Mouse (Mus musculus) erythroblast, embryonic 14.5 days (primary cell): Measurements from ENCODE around the gene Ppp5c. TPM values are rescaled to one million over a fixed set of nuclear protein-coding genes. Genes with fewer than 3 reads are reported as not detected.

ENCODE experiments used
- H3K27me3 ChIP-seq: 2 replicates; pipeline ENCODE4 v1.6.1; 2012; ENCODE audit warnings: inconsistent platforms; ENCODE audit not compliant: control insufficient read depth
- H3K36me3 ChIP-seq: 2 replicates; pipeline ENCODE4 v1.6.1; 2012; ENCODE audit warnings: mild to moderate bottlenecking, inconsistent platforms; ENCODE audit not compliant: control insufficient read depth
- H3K4me1 ChIP-seq: 2 replicates; pipeline ENCODE4 v1.6.1; 2012; ENCODE audit warnings: inconsistent platforms; ENCODE audit not compliant: control insufficient read depth
- H3K4me3 ChIP-seq: replicated peaks from 2 replicates; pipeline ENCODE3; 2012; ENCODE audit warnings: moderate library complexity, mild to moderate bottlenecking, inconsistent platforms
- H3K9me3 ChIP-seq: 2 replicates; pipeline ENCODE4 v1.6.1; 2012; ENCODE audit warnings: low read length, inconsistent platforms, mixed read lengths; ENCODE audit not compliant: control insufficient read depth
- GATA1 ChIP-seq: IDR thresholded peaks from 2 replicates; pipeline ENCODE4 v1.6.1; 2012; ENCODE audit warnings: low read length, inconsistent platforms, mixed read lengths
- TAL1 ChIP-seq: IDR thresholded peaks from 3 replicates; pipeline ENCODE4 v1.6.1; 2012; ENCODE audit warnings: low read length, inconsistent platforms, mixed read lengths
- polyA plus RNA-seq: library from polyadenylated mRNA; stranded (reverse); fragments of >175 nt; gene quantifications from 2 replicates; pipeline ENCODE4 v1.2.3, GENCODE M21; 2012

Gene Ppp5c
- polyA plus RNA-seq, 1 experiment: 7.3 TPM

DNA sequence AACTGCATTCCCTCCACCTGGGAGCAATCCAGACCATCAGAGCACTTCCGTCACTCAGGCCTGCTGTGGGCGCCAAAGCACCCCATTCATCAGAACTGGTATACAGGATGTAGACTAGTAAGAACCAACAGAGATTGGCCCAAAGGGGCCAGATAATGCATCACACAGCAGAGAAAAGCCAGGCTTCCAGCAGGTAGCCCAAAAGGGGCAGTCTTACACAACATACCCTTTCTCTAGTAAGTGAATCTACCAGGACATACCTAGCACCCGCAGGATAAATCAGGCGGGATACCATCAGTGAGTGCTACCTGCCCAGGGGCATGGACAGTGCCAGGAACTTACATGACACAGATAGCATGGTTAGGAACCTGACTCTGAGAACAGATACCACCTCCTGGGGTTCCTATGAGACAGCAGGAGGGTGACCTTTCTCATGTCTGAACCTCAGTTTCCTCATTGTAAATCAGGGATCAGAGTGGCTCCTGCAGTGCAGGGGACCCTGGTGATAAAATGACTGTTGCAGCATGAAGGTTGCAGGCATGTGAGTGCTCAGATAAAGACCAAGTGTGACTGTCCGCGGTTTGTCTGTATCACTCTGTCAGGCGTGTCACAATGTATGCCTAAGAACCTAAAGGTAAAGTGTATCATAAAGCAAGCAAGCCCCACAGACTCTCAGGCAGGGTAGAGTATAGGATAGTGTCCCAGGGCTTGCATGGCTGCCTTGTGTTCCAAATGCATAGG, 8.1 kb downstream of the Ppp5c start:
- Histone ChIP-seq H3K9me3 (no peaks in the 10 kb centered on the region), H3K4me3 (no peak overlapping the region), H3K4me1 (peaks cover 45% of the 10 kb centered on the region), H3K36me3 (peaks cover 97% of the 10 kb centered on the region), H3K27me3 (no peaks in the 10 kb centered on the region)
- TF ChIP-seq GATA1 (no peak), TAL1 (no peak)

DNA sequence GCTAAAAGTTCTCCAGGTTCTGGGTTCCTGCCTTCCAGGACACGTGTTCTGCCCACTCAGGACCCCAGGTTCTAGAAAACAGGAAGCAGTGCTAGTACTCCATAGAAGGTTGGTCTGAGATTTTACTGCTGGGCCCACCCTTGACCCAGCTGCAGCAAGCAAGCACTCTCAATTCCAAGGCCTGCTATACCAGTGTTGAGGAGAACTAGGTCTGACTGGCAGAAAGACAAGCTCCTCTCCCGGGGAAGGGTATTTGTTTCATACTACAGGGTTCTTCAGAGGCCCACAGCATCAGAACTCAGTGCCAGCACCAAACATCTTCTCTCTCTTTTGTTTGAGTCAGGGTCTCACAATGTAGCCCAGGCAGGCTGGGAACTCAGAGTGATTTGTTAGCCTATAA, 9.8 kb downstream of the Ppp5c start:
- Histone ChIP-seq H3K4me1 (peaks cover 28% of the 10 kb centered on the region), H3K36me3 (peaks cover 97% of the 10 kb centered on the region), H3K27me3 (no peaks in the 10 kb centered on the region), H3K4me3 (no peak overlapping the region), H3K9me3 (no peaks in the 10 kb centered on the region)
- TF ChIP-seq GATA1 (no peak), TAL1 (no peak)

DNA sequence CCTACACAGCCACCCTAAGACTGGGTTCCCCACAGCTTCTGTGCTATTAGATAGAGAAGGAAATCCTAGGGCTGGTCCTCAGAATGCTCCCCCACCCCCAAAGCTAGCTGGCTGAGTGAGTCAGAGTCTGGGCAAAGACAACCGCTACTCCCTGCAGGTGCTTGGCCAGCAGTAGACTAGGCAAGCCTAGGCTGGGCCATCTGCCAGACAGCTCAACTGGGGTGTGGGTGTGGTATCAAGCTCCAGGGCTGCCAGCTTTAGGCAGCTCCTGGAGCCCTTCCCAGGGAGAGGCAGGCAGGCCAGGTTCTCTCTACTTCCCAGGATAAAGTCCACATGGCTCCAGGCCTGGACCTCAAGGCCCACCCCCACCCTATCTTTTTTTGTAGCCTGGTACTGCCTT, 10.7 kb downstream of the Ppp5c start:
- H3K36me3 ChIP-seq: peaks cover 97% of the 10 kb centered on the region
- peaks cover 23% of the 10 kb centered on the region for H3K4me1 ChIP-seq
- no peaks in the 10 kb centered on the region for H3K27me3 ChIP-seq
- H3K4me3 ChIP-seq: no peak overlapping the region
- no peaks in the 10 kb centered on the region for H3K9me3 ChIP-seq
- TF ChIP-seq GATA1 (no peak), TAL1 (no peak)

- Histone ChIP-seq H3K27me3 (no peaks in the 10 kb centered on the region), H3K36me3 (peaks cover 97% of the 10 kb centered on the region), H3K4me3 (no peak overlapping the region), H3K9me3 (no peaks in the 10 kb centered on the region), H3K4me1 (peaks cover 13% of the 10 kb centered on the region)
- TF ChIP-seq GATA1 (no peak), TAL1 (no peak)
These were observed 12.3 kb downstream of the Ppp5c start for GRCm38 (mm10) chr7:17015381-17015780.

DNA sequence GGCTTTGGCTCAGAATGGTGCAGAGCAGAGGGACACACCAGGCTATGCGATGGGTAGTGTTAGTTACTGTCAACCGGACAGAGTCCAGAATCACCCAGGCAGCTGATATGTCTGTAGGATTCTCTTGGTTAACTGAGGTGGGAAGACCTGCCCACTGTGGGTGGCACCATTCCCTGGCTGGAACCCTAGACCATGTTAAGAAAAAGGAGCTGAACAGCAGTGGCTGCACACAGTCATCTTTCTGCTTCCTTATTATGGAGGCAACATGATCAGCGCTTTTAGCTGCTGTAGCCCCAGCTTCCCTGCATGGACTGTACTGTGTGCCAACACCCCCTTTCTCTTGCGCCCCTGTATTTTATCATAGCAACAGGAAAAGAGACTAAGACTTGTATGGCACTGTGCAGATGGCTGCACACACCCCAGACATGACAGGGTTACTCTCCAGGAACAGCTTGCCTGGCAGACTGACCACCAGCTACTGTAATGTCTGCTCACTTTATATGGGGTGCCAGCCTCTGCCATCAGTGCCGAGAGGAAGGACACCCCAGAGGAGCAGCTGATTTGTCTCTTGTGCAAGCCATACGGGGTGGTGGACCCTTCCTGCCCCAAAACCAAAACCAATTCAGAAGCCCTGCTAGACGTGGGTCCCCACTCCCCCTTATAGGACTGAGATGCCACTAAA, 15.7 kb downstream of the Ppp5c start:
- Histone ChIP-seq H3K4me1 (no peaks in the 10 kb centered on the region; the same call in 1 of the 2 replicates), H3K9me3 (no peaks in the 10 kb centered on the region), H3K36me3 (peaks cover 100% of the 10 kb centered on the region), H3K4me3 (no peak overlapping the region), H3K27me3 (no peaks in the 10 kb centered on the region)
- TF ChIP-seq TAL1 (no peak), GATA1 (no peak)

GRCm38 (mm10) chr7:17010010-17010347, 17.7 kb downstream of the Ppp5c start:
- Histone ChIP-seq H3K4me1 (peaks cover 9% of the 10 kb centered on the region), H3K27me3 (no peaks in the 10 kb centered on the region), H3K4me3 (no peak overlapping the region), H3K9me3 (no peaks in the 10 kb centered on the region), H3K36me3 (peaks cover 100% of the 10 kb centered on the region)
- TF ChIP-seq TAL1 (no peak), GATA1 (no peak)

GRCm38 (mm10) chr7:17009326-17010009, 18.3 kb downstream of the Ppp5c start:
- Histone ChIP-seq H3K4me3 (no peak overlapping the region), H3K4me1 (peaks cover 9% of the 10 kb centered on the region), H3K27me3 (no peaks in the 10 kb centered on the region), H3K36me3 (peaks cover 100% of the 10 kb centered on the region), H3K9me3 (no peaks in the 10 kb centered on the region)
- TF ChIP-seq GATA1 (no peak), TAL1 (no peak)

DNA sequence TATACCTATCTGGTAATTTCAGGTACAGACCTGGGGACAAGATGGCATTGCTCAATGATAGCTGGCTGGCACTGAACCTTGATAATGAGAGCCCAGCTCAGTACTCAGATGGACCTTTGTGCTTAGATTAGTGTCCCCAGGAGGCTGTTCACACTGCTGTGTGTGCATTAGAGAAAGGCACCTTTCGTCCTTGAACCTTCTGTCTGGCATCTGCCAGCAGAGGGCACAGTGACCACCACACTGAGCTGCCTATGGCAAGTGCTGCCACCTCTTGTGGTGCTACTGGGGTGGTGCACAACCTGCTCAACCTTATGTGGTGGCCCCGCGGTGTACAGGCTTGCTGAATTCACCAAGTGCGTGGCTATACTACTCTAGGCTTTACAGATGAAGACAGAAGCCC, 20.4 kb downstream of the Ppp5c start:
- H3K27me3 ChIP-seq: no peaks in the 10 kb centered on the region
- H3K36me3 ChIP-seq: peaks cover 97% of the 10 kb centered on the region
- H3K4me3 ChIP-seq: no peak overlapping the region
- TF ChIP-seq TAL1 (no peak), GATA1 (no peak)
- H3K4me1 ChIP-seq: peaks cover 11% of the 10 kb centered on the region
- no peaks in the 10 kb centered on the region for H3K9me3 ChIP-seq

DNA sequence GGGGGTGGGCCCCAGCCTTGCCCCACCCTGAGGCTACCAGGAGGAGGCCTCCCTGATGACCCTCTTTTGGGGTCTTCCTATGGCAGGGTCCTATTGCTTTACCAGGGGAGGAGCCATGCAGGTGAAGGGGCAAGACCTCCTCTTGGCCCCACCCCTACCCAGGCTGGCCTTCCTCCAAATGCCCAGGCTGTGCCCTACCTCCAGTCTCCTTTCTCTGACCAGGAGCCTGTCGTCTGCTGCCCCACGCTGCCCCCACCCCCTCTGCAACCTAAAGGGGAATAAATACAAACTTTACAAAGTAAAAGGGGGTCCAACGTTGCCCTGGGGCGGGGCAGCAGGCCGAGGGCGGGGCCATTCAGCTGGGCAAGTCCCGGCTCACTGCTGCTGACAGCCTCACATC, 23.0 kb downstream of the Ppp5c start:
- no peak for TF ChIP-seq TAL1
- no peak for TF ChIP-seq GATA1
- Histone ChIP-seq H3K4me1 (peaks cover 17% of the 10 kb centered on the region), H3K36me3 (peaks cover 76% of the 10 kb centered on the region), H3K9me3 (no peaks in the 10 kb centered on the region), H3K4me3 (no peak overlapping the region), H3K27me3 (no peaks in the 10 kb centered on the region)
